Mouse (Mus musculus): ENCODE data around the gene Ppp1r1b.

The Ppp1r1b gene

GRCm38 (mm10) chr11:98348083-98348961 lies at the start of gene Ppp1r1b:
Ppp1r1b (plus strand) TSS chr11:98348404.
- DNase-seq: no peak

- no peak for DNase-seq
Observed at GRCm38 (mm10) chr11:98298484-98299205, 49.6 kb upstream of the Ppp1r1b start.

- DNase-seq: peak in 1 of 2 experiments; percentile 40
Observed at GRCm38 (mm10) chr11:98313790-98314323, 34.3 kb upstream of the Ppp1r1b start.

- no peak for DNase-seq
Observed at GRCm38 (mm10) chr11:98317479-98317878, 30.7 kb upstream of the Ppp1r1b start.

- no peak for DNase-seq
Observed at GRCm38 (mm10) chr11:98318421-98319116, 29.6 kb upstream of the Ppp1r1b start.

- no peak for DNase-seq
Observed at GRCm38 (mm10) chr11:98319120-98319519, 29.1 kb upstream of the Ppp1r1b start.

- DNase-seq: no peak
Observed at GRCm38 (mm10) chr11:98319544-98319943, 28.7 kb upstream of the Ppp1r1b start.

- no peak for DNase-seq
Observed at GRCm38 (mm10) chr11:98319944-98320343, 28.3 kb upstream of the Ppp1r1b start.

GRCm38 (mm10) chr11:98320381-98320780 lies 27.8 kb upstream of the Ppp1r1b start:
- DNase-seq: no peak

- no peak for DNase-seq
Observed at GRCm38 (mm10) chr11:98320806-98321676, 27.2 kb upstream of the Ppp1r1b start.

- DNase-seq: no peak
Observed at GRCm38 (mm10) chr11:98321677-98322003, 26.6 kb upstream of the Ppp1r1b start.

GRCm38 (mm10) chr11:98322159-98322558 lies 26.0 kb upstream of the Ppp1r1b start:
- no peak for DNase-seq

GRCm38 (mm10) chr11:98323136-98323866 lies 24.9 kb upstream of the Ppp1r1b start:
- DNase-seq: no peak

- no peak for DNase-seq
Observed at GRCm38 (mm10) chr11:98323933-98324332, 24.3 kb upstream of the Ppp1r1b start.

- DNase-seq: no peak
Observed at GRCm38 (mm10) chr11:98325191-98325820, 22.9 kb upstream of the Ppp1r1b start.

- DNase-seq: no peak
Observed at GRCm38 (mm10) chr11:98325821-98326218, 22.4 kb upstream of the Ppp1r1b start.

GRCm38 (mm10) chr11:98326741-98327135 lies 21.5 kb upstream of the Ppp1r1b start:
- DNase-seq: no peak

- DNase-seq: no peak
Observed at GRCm38 (mm10) chr11:98327136-98328030, 20.8 kb upstream of the Ppp1r1b start.

- DNase-seq: no peak
Observed at GRCm38 (mm10) chr11:98328031-98328370, 20.2 kb upstream of the Ppp1r1b start.
